Mouse (Mus musculus) MEL (cell line): ENCODE measurements around the gene Creg2. TPM values are rescaled to one million over a fixed set of nuclear protein-coding genes. Genes with fewer than 3 reads are reported as not detected.

Experiments used
- DNase-seq: peaks from one replicate; pipeline ENCODE4 v3.0.0; 2011; ENCODE audit warnings: low read depth, low spot score
- H3K27ac ChIP-seq: 2 replicates; pipeline ENCODE4 v1.5.1; 2012; ENCODE audit warnings: low read depth, mild to moderate bottlenecking, control low read depth, low read length, moderate library complexity; ENCODE audit not compliant: control insufficient read depth
- H3K27me3 ChIP-seq, 2 experiments: fragments of 150-350 bp in 1 of 2; sonication (generic) in 1 of 2; 2 replicates each; pipeline ENCODE4 v1.6.1; 2012; ENCODE audit warnings: low read length in 2 of 2, mild to moderate bottlenecking in 2 of 2, improper control_type of control experiment in 1 of 2, moderate library complexity in 1 of 2; ENCODE audit not compliant: insufficient read depth in 2 of 2, control insufficient read depth in 1 of 2
- H3K36me3 ChIP-seq, 2 experiments: 2 replicates each; pipeline ENCODE4 v1.6.1; 2012 to 2014; ENCODE audit warnings: low read length in 2 of 2, improper control_type of control experiment in 1 of 2, inconsistent platforms in 1 of 2, mild to moderate bottlenecking in 1 of 2; ENCODE audit not compliant: insufficient read depth in 2 of 2, control insufficient read depth in 1 of 2
- H3K4me1 ChIP-seq, 2 experiments: fragments of 150-350 bp in 1 of 2; sonication (generic) in 1 of 2; 2 replicates each; pipeline ENCODE4 v1.6.1; 2012; ENCODE audit warnings: low read length in 2 of 2, improper control_type of control experiment in 1 of 2, mild to moderate bottlenecking in 1 of 2; ENCODE audit not compliant: insufficient read depth in 2 of 2, control insufficient read depth in 1 of 2
- H3K4me3 ChIP-seq, 2 experiments: fragments of 150-350 bp in 1 of 2; sonication (generic) in 1 of 2; 2 replicates each; pipeline ENCODE4 v1.5.1; 2012; ENCODE audit warnings: low read depth in 2 of 2, low read length in 2 of 2, mild to moderate bottlenecking in 2 of 2, moderate library complexity in 2 of 2, control low read depth in 1 of 2, improper control_type of control experiment in 1 of 2; ENCODE audit not compliant: control insufficient read depth in 1 of 2, insufficient read depth in 1 of 2
- H3K79me2 ChIP-seq: 2 replicates; pipeline ENCODE4 v1.6.1; 2012; ENCODE audit warnings: mild to moderate bottlenecking, low read length, moderate library complexity; ENCODE audit not compliant: control insufficient read depth, poor library complexity, insufficient read depth
- H3K9ac ChIP-seq: 2 replicates; pipeline ENCODE4 v1.6.1; 2012; ENCODE audit warnings: low read depth, mild to moderate bottlenecking, control low read depth, low read length, moderate library complexity; ENCODE audit not compliant: control insufficient read depth, poor library complexity, severe bottlenecking
- H3K9me3 ChIP-seq: fragments of 150-350 bp; sonication (generic); replicated peaks from 2 replicates; pipeline ENCODE4 v1.6.1; 2012; ENCODE audit warnings: mild to moderate bottlenecking, low read length, improper control_type of control experiment, moderate library complexity; ENCODE audit not compliant: insufficient read depth
- BHLHE40 ChIP-seq: IDR thresholded peaks from 2 replicates; pipeline ENCODE4 v1.6.1; 2012; ENCODE audit warnings: low read depth, mild to moderate bottlenecking, inconsistent platforms, low read length, improper control_type of control experiment, borderline replicate concordance
- CHD2 ChIP-seq: IDR thresholded peaks from 2 replicates; pipeline ENCODE4 v1.6.1; 2011; ENCODE audit warnings: low read length, improper control_type of control experiment
- CTCF ChIP-seq, 3 experiments: IDR thresholded peaks in 2 of 3; conservative IDR thresholded peaks in 1 of 3; 2 replicates each; pipeline ENCODE4 v1.5.1; 2011 to 2012; ENCODE audit warnings: low read length in 3 of 3, low read depth in 2 of 3, mild to moderate bottlenecking in 2 of 3, improper control_type of control experiment in 1 of 3, inconsistent platforms in 1 of 3, mixed read lengths in 1 of 3, moderate library complexity in 1 of 3; ENCODE audit not compliant: control insufficient read depth in 1 of 3, insufficient read depth in 1 of 3, poor library complexity in 1 of 3, severe bottlenecking in 1 of 3
- GABPA ChIP-seq: IDR thresholded peaks from 2 replicates; pipeline ENCODE4 v1.6.1; 2012; ENCODE audit warnings: low read depth, mild to moderate bottlenecking, inconsistent platforms, low read length, improper control_type of control experiment, moderate library complexity
- HCFC1 ChIP-seq: IDR thresholded peaks from 2 replicates; pipeline ENCODE4 v1.6.1; 2012; ENCODE audit warnings: low read depth, mild to moderate bottlenecking, inconsistent platforms, low read length, improper control_type of control experiment, moderate library complexity
- MAFK ChIP-seq: IDR thresholded peaks from 2 replicates; pipeline ENCODE4 v1.6.1; 2011; ENCODE audit warnings: low read depth, mild to moderate bottlenecking, low read length, improper control_type of control experiment, borderline replicate concordance
- MAX ChIP-seq: IDR thresholded peaks from 2 replicates; pipeline ENCODE4 v1.6.1; 2011; ENCODE audit warnings: low read length, improper control_type of control experiment
- MAZ ChIP-seq: IDR thresholded peaks from 2 replicates; pipeline ENCODE4 v1.6.1; 2012; ENCODE audit warnings: low read depth, mild to moderate bottlenecking, inconsistent platforms, low read length, improper control_type of control experiment
- MEF2A ChIP-seq: IDR thresholded peaks from 2 replicates; pipeline ENCODE4 v1.6.1; 2014; ENCODE audit warnings: low read depth, mild to moderate bottlenecking, inconsistent platforms, low read length, improper control_type of control experiment; ENCODE audit not compliant: poor library complexity, insufficient replicate concordance, severe bottlenecking; ENCODE audit errors: extremely low read depth
- MXI1 ChIP-seq: IDR thresholded peaks from 2 replicates; pipeline ENCODE4 v1.6.1; 2011; ENCODE audit warnings: mild to moderate bottlenecking, low read depth, low read length, improper control_type of control experiment
- MYC ChIP-seq: IDR thresholded peaks from 2 replicates; pipeline ENCODE4 v1.6.1; 2011; ENCODE audit warnings: low read depth, mild to moderate bottlenecking, low read length, improper control_type of control experiment, moderate library complexity
- NRF1 ChIP-seq: IDR thresholded peaks from 2 replicates; pipeline ENCODE4 v1.6.1; 2014; ENCODE audit warnings: low read depth, mild to moderate bottlenecking, inconsistent platforms, low read length, improper control_type of control experiment, moderate library complexity; ENCODE audit not compliant: poor library complexity, insufficient read depth, severe bottlenecking
- POLR2A ChIP-seq, 2 experiments: IDR thresholded peaks; 2 replicates each; pipeline ENCODE4 v1.6.1; 2011 to 2012; ENCODE audit warnings: low read length in 2 of 2, mild to moderate bottlenecking in 2 of 2, control low read depth in 1 of 2, improper control_type of control experiment in 1 of 2, low read depth in 1 of 2, moderate library complexity in 1 of 2; ENCODE audit not compliant: control insufficient read depth in 1 of 2, insufficient read depth in 1 of 2, poor library complexity in 1 of 2
- POLR2AphosphoS2 ChIP-seq: IDR thresholded peaks from 2 replicates; pipeline ENCODE4 v1.6.1; 2011; ENCODE audit warnings: low read length, improper control_type of control experiment
- POLR2AphosphoS5 ChIP-seq: IDR thresholded peaks from 2 replicates; pipeline ENCODE4 v1.6.1; 2012; ENCODE audit warnings: low read depth, borderline replicate concordance, mild to moderate bottlenecking, inconsistent platforms, low read length, moderate library complexity, mixed read lengths
- RCOR1 ChIP-seq: IDR thresholded peaks from 2 replicates; pipeline ENCODE4 v1.6.1; 2012; ENCODE audit warnings: low read depth, mild to moderate bottlenecking, inconsistent platforms, low read length, improper control_type of control experiment
- SIN3A ChIP-seq: IDR thresholded peaks from 2 replicates; pipeline ENCODE4 v1.6.1; 2012; ENCODE audit warnings: low read length, improper control_type of control experiment, inconsistent platforms
- SMC3 ChIP-seq: IDR thresholded peaks from 2 replicates; pipeline ENCODE4 v1.6.1; 2011; ENCODE audit warnings: low read depth, low read length, improper control_type of control experiment
- UBTF ChIP-seq: IDR thresholded peaks from 2 replicates; pipeline ENCODE4 v1.6.1; 2012; ENCODE audit warnings: low read depth, mild to moderate bottlenecking, inconsistent platforms, low read length, improper control_type of control experiment, moderate library complexity, borderline replicate concordance; ENCODE audit not compliant: insufficient read depth
- USF2 ChIP-seq, 2 experiments: IDR thresholded peaks; 2 replicates each; pipeline ENCODE4 v1.6.1; 2011 to 2012; ENCODE audit warnings: improper control_type of control experiment in 2 of 2, low read length in 2 of 2, borderline replicate concordance in 1 of 2, inconsistent platforms in 1 of 2, low read depth in 1 of 2, mild to moderate bottlenecking in 1 of 2; ENCODE audit not compliant: insufficient read depth in 1 of 2
- ZC3H11A ChIP-seq: IDR thresholded peaks from 2 replicates; pipeline ENCODE4 v1.6.1; 2012; ENCODE audit warnings: low read depth, mild to moderate bottlenecking, inconsistent platforms, low read length, improper control_type of control experiment
- ZKSCAN1 ChIP-seq: IDR thresholded peaks from 2 replicates; pipeline ENCODE4 v1.6.1; 2012; ENCODE audit warnings: low read depth, mild to moderate bottlenecking, inconsistent platforms, low read length, improper control_type of control experiment, moderate library complexity
- ZMIZ1 ChIP-seq: IDR thresholded peaks from 2 replicates; pipeline ENCODE4 v1.6.1; 2012; ENCODE audit warnings: low read depth, mild to moderate bottlenecking, inconsistent platforms, low read length, improper control_type of control experiment, moderate library complexity
- ZNF384 ChIP-seq: IDR thresholded peaks from 2 replicates; pipeline ENCODE4 v1.6.1; 2012; ENCODE audit warnings: low read depth, mild to moderate bottlenecking, inconsistent platforms, low read length, improper control_type of control experiment
- polyA plus RNA-seq, 2 experiments: library from polyadenylated mRNA; stranded (reverse) in 1 of 2; unstranded in 1 of 2; fragments of >175 nt in 1 of 2; fragments of >200 nt in 1 of 2; gene quantifications; 2 replicates each; pipeline versions ENCODE4 v1.2.1 to v1.2.4; 2012; ENCODE audit warnings: low replicate concordance in 2 of 2, low read depth in 1 of 2; ENCODE audit not compliant: insufficient read length in 2 of 2, insufficient read depth in 1 of 2, missing spikeins in 1 of 2
- total RNA-seq: library from RNA; depleted of rRNA; stranded (reverse); fragments of 300-350 nt; gene quantifications from 2 replicates; pipeline ENCODE4 v1.2.3, GENCODE M21; 2012

The Creg2 gene
- total and polyA plus RNA-seq, 3 experiments: not detected

DNA sequence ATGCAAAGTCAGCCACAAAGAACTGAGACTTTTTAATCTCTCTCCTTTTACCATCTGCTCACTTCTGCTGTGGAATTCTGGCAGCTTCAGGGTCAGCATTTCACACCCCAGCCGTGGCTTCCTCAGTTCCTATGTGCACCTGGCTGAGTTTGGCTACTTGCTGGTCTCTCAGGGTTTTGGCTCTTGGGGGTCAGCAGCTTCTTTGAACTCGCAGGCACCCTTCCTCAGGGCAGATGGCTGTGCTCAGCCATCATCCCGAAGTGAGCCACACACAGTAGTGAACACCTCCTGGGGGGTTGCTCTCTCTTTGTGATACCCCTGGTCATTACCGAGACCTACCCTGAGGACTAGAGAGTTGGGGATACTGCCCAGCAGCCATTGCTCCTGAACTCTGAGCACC, 39.8 kb upstream of the Creg2 start:
- TF ChIP-seq GABPA (no peak), ZMIZ1 (no peak), MAFK (no peak), CHD2 (no peak), HCFC1 (no peak), ZNF384 (no peak), SIN3A (no peak), USF2 (IDR thresholded peaks at IDR 0.05; ENCODE audit: borderline replicate concordance in 1 of 2, insufficient read depth in 1 of 2, low read depth in 1 of 2, low read length in 2 of 2) (no peak), MXI1 (no peak), CTCF (IDR thresholded peaks at IDR 0.05 in 2 of 3, conservative IDR thresholded peaks at IDR 0.05 in 1 of 3; ENCODE audit: control insufficient read depth in 1 of 3, insufficient read depth in 1 of 3, low read depth in 2 of 3, low read length in 3 of 3, poor library complexity in 1 of 3, severe bottlenecking in 1 of 3) (no peak), POLR2AphosphoS2 (no peak), MAZ (no peak), MYC (no peak), ZKSCAN1 (no peak), NRF1 (no peak), UBTF (no peak), POLR2AphosphoS5 (no peak), BHLHE40 (no peak), MEF2A (no peak)
- TF ChIP-seq, all 39 proteins: peak for 0
- no peak overlapping the region for H3K9ac ChIP-seq
- H3K79me2 ChIP-seq: no peaks in the 10 kb centered on the region
- H3K27me3 ChIP-seq: no peaks in the 10 kb centered on the region
- no peaks in the 10 kb centered on the region for H3K36me3 ChIP-seq
- H3K9me3 ChIP-seq: no peaks in the 10 kb centered on the region
- DNase-seq: no peak
- H3K4me1 ChIP-seq: no peaks in the 10 kb centered on the region
- H3K4me3 ChIP-seq: no peak overlapping the region
- H3K27ac ChIP-seq: no peak overlapping the region

- Histone ChIP-seq H3K27ac (no peak overlapping the region), H3K4me1 (no peaks in the 10 kb centered on the region), H3K36me3 (no peaks in the 10 kb centered on the region), H3K9me3 (no peaks in the 10 kb centered on the region), H3K9ac (no peak overlapping the region), H3K79me2 (no peaks in the 10 kb centered on the region), H3K27me3 (no peaks in the 10 kb centered on the region), H3K4me3 (no peak overlapping the region)
- TF ChIP-seq MAX: no peak
- no peak for TF ChIP-seq RCOR1
- TF ChIP-seq UBTF: no peak
- no peak for TF ChIP-seq POLR2A (IDR thresholded peaks at IDR 0.05; ENCODE audit: control insufficient read depth in 1 of 2, insufficient read depth in 1 of 2, low read depth in 1 of 2, low read length in 2 of 2, poor library complexity in 1 of 2)
- no peak for TF ChIP-seq ZC3H11A
- TF ChIP-seq SMC3: no peak
- no peak for DNase-seq
Observed at GRCm38 (mm10) chr1:39688573-39688972, 37.3 kb upstream of the Creg2 start.
